Mouse (Mus musculus): ENCODE measurements around the gene Cysltr2. TPM values are rescaled to one million over a fixed set of nuclear protein-coding genes. Genes with fewer than 3 reads are reported as not detected.

Cysltr2 gene
- polyA plus RNA-seq (2016; fragmentation: Nextera tagmentation; extraction: Ambion mirVana), result not detected in 2 replicates

GRCm38 (mm10) chr14:73048937-73049336 lies at the start of gene Cysltr2:
Gene Cysltr2, minus strand, starts transcription at chr14:73049114.
- Histone ChIP-seq H3K27me3 (replicated peaks) (0 out of 2 replicates have a peak, but pooled peaks cover 4% of the 10 kb centered on the region), H3K4me2 (no peak within 1 kb of the TSS), H3K9ac (no peak within 1 kb of the TSS), H3K36me3 (no peaks in the 10 kb centered on the region), H3K27ac (ENCODE audit: poor library complexity, severe bottlenecking) (no peak within 1 kb of the TSS), H3K4me3 (no peak within 1 kb of the TSS), H3K4me1 (replicated peaks) (no peaks in the 10 kb centered on the region), H3K9me3 (replicated peaks) (no peaks in the 10 kb centered on the region)
- no peak for ATAC-seq (ENCODE audit: insufficient number of reproducible peaks, low FRiP score)
- 68% methylated on average over 6 of the region's 6 CpGs for WGBS

GRCm38 (mm10) chr14:73094802-73095550 lies 46.1 kb upstream of the Cysltr2 start:
- no peaks in the 10 kb centered on the region for H3K36me3 ChIP-seq
- no peak overlapping the region for H3K4me3 ChIP-seq
- no peak overlapping the region for H3K27ac ChIP-seq (ENCODE audit: poor library complexity, severe bottlenecking)
- H3K9ac ChIP-seq, result no peak overlapping the region
- 71% methylated on average over 13 of the region's 13 CpGs for WGBS
- no peaks in the 10 kb centered on the region for H3K4me1 ChIP-seq (replicated peaks)
- H3K4me2 ChIP-seq, result no peak overlapping the region
- H3K27me3 ChIP-seq (replicated peaks), result peaks cover 12% of the 10 kb centered on the region
- no peaks in the 10 kb centered on the region for H3K9me3 ChIP-seq (replicated peaks)
- no peak for ATAC-seq (ENCODE audit: insufficient number of reproducible peaks, low FRiP score)

- no peaks in the 10 kb centered on the region for H3K36me3 ChIP-seq
These were observed 44.0 kb upstream of the Cysltr2 start for GRCm38 (mm10) chr14:73092871-73093270.

GRCm38 (mm10) chr14:73088224-73088623 lies 39.3 kb upstream of the Cysltr2 start:
- Histone ChIP-seq H3K4me2 (no peak overlapping the region), H3K9ac (no peak overlapping the region), H3K27ac (ENCODE audit: poor library complexity, severe bottlenecking) (no peak overlapping the region), H3K36me3 (no peaks in the 10 kb centered on the region), H3K4me1 (replicated peaks) (no peaks in the 10 kb centered on the region), H3K4me3 (no peak overlapping the region), H3K9me3 (replicated peaks) (no peaks in the 10 kb centered on the region; the same call in 1 of the 2 replicates), H3K27me3 (replicated peaks) (no peaks in the 10 kb centered on the region; the same call in 1 of the 2 replicates)
- ATAC-seq (ENCODE audit: insufficient number of reproducible peaks, low FRiP score), result no peak
- 82% methylated on average over 1 of the region's 1 CpGs for WGBS

More at GRCm38 (mm10) chr14:73092871-73093270, 44.0 kb upstream of the Cysltr2 start:
- WGBS, result 71% methylated on average over 3 of the region's 3 CpGs
- Histone ChIP-seq H3K9ac (no peak overlapping the region), H3K4me3 (no peak overlapping the region), H3K9me3 (replicated peaks) (no peaks in the 10 kb centered on the region; the same call in 1 of the 2 replicates), H3K27me3 (replicated peaks) (peaks cover 5% of the 10 kb centered on the region), H3K4me2 (no peak overlapping the region), H3K4me1 (replicated peaks) (no peaks in the 10 kb centered on the region), H3K27ac (ENCODE audit: poor library complexity, severe bottlenecking) (no peak overlapping the region)
- ATAC-seq (ENCODE audit: insufficient number of reproducible peaks, low FRiP score), result no peak

DNA sequence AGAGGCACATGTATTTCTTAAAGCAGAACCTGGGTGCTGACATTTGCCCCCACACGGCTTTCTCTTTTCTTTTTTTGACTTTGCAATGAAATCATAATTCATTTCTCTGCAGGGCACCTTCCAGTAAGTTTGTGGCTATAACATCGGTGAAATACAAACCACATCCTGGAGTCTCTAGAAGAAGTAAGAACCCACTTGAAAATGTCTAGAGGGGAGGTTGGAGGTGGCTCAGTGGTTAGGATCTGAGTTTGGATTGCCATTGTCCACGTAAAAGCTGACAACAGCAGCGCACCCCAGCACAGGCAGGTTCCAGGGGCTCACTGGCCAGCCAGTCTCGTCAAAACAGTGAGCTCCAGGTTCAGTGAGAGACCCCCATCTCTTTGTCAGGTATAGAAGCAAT lies 38.8 kb upstream of the Cysltr2 start:
- Histone ChIP-seq H3K4me1 (replicated peaks) (no peaks in the 10 kb centered on the region), H3K4me2 (no peak overlapping the region), H3K36me3 (no peaks in the 10 kb centered on the region), H3K4me3 (no peak overlapping the region), H3K27me3 (replicated peaks) (no peaks in the 10 kb centered on the region; the same call in 1 of the 2 replicates), H3K27ac (ENCODE audit: poor library complexity, severe bottlenecking) (no peak overlapping the region), H3K9ac (no peak overlapping the region), H3K9me3 (replicated peaks) (no peaks in the 10 kb centered on the region; the same call in 1 of the 2 replicates)
- WGBS, result 78% methylated on average over 5 of the region's 5 CpGs
- ATAC-seq (ENCODE audit: insufficient number of reproducible peaks, low FRiP score), result no peak

GRCm38 (mm10) chr14:73087247-73087646 lies 38.3 kb upstream of the Cysltr2 start:
- Histone ChIP-seq H3K9ac (no peak overlapping the region), H3K27ac (ENCODE audit: poor library complexity, severe bottlenecking) (no peak overlapping the region), H3K36me3 (no peaks in the 10 kb centered on the region), H3K27me3 (replicated peaks) (no peaks in the 10 kb centered on the region; the same call in 1 of the 2 replicates), H3K4me2 (no peak overlapping the region), H3K4me3 (no peak overlapping the region), H3K4me1 (replicated peaks) (no peaks in the 10 kb centered on the region), H3K9me3 (replicated peaks) (no peaks in the 10 kb centered on the region; the same call in 1 of the 2 replicates)
- 70% methylated on average over 5 of the region's 5 CpGs for WGBS
- no peak for ATAC-seq (ENCODE audit: insufficient number of reproducible peaks, low FRiP score)

- Histone ChIP-seq H3K27me3 (replicated peaks) (no peaks in the 10 kb centered on the region; the same call in 1 of the 2 replicates), H3K4me1 (replicated peaks) (no peaks in the 10 kb centered on the region), H3K9ac (no peak overlapping the region), H3K9me3 (replicated peaks) (no peaks in the 10 kb centered on the region; the same call in 1 of the 2 replicates), H3K4me2 (no peak overlapping the region), H3K4me3 (no peak overlapping the region), H3K27ac (ENCODE audit: poor library complexity, severe bottlenecking) (no peak overlapping the region), H3K36me3 (no peaks in the 10 kb centered on the region)
- 48% methylated on average over 3 of the region's 3 CpGs for WGBS
- no peak for ATAC-seq (ENCODE audit: insufficient number of reproducible peaks, low FRiP score)
These were observed 37.5 kb upstream of the Cysltr2 start for GRCm38 (mm10) chr14:73086425-73086824.

GRCm38 (mm10) chr14:73083563-73083962 lies 34.6 kb upstream of the Cysltr2 start:
- H3K27ac ChIP-seq (ENCODE audit: poor library complexity, severe bottlenecking), result no peak overlapping the region
- no peak overlapping the region for H3K4me2 ChIP-seq
- 78% methylated on average over 2 of the region's 2 CpGs for WGBS
- ATAC-seq (ENCODE audit: insufficient number of reproducible peaks, low FRiP score), result no peak
- H3K4me3 ChIP-seq, result no peak overlapping the region
- no peaks in the 10 kb centered on the region; the same call in 1 of the 2 replicates for H3K27me3 ChIP-seq (replicated peaks)
- no peaks in the 10 kb centered on the region for H3K36me3 ChIP-seq
- no peaks in the 10 kb centered on the region for H3K9me3 ChIP-seq (replicated peaks)
- no peak overlapping the region for H3K9ac ChIP-seq
- H3K4me1 ChIP-seq (replicated peaks), result no peaks in the 10 kb centered on the region

DNA sequence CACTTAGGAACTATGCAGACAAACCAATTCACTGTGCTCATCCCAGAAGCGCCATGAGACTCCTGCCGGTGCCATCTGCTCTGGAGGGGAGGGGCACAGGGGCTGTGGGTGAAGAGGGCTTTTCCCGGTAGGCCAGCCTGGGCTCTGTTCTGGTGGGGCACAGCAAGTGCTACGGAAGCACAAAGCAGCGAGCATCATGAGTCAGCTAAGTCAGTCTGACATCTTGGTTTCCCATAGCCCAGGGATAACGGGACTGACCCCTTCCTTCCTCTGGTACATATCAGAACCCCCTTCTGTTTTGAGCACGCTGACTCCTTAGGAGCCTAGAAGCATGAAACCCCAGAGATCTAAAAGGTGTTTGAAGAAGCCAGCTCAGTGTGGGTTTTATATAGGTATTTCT lies 15.5 kb upstream of the Cysltr2 start:
- WGBS, result 76% methylated on average over 7 of the region's 7 CpGs
- no peak for ATAC-seq (ENCODE audit: insufficient number of reproducible peaks, low FRiP score)
- Histone ChIP-seq H3K27me3 (replicated peaks) (no peaks in the 10 kb centered on the region), H3K36me3 (no peaks in the 10 kb centered on the region), H3K27ac (ENCODE audit: poor library complexity, severe bottlenecking) (no peak overlapping the region), H3K9me3 (replicated peaks) (no peaks in the 10 kb centered on the region), H3K4me2 (no peak overlapping the region), H3K4me1 (replicated peaks) (no peaks in the 10 kb centered on the region), H3K4me3 (no peak overlapping the region), H3K9ac (no peak overlapping the region)

- no peaks in the 10 kb centered on the region for H3K36me3 ChIP-seq
- WGBS, result 67% methylated on average over 2 of the region's 2 CpGs
These were observed 9.8 kb upstream of the Cysltr2 start for GRCm38 (mm10) chr14:73058755-73059154.

DNA sequence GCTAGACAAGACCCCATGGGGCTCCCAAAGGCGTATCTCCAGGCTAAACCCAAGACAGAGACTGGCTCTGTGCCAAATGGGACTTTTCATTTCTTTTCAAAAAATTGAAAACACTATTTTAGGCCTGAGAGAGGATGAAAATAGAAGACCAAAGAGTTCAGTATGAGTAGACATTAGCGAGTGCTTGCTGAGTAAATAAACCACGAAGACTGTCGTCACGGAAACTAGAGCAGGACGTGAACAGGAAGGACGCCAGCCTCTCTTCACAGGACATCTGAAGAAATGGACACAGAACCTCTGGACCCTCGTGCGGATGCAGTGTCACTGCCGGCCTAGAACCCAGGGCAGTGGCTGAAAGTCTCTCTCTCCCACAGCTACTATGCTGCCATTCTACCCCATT lies 8.8 kb upstream of the Cysltr2 start:
- Histone ChIP-seq H3K4me1 (replicated peaks) (no peaks in the 10 kb centered on the region), H3K9me3 (replicated peaks) (no peaks in the 10 kb centered on the region), H3K27me3 (replicated peaks) (0 out of 2 replicates have a peak, but pooled peaks cover 3% of the 10 kb centered on the region), H3K9ac (no peak overlapping the region), H3K4me2 (no peak overlapping the region), H3K36me3 (no peaks in the 10 kb centered on the region), H3K27ac (ENCODE audit: poor library complexity, severe bottlenecking) (no peak overlapping the region), H3K4me3 (no peak overlapping the region)
- no peak for ATAC-seq (ENCODE audit: insufficient number of reproducible peaks, low FRiP score)
- 77% methylated on average over 10 of the region's 10 CpGs for WGBS

More at GRCm38 (mm10) chr14:73058755-73059154, 9.8 kb upstream of the Cysltr2 start:
- Histone ChIP-seq H3K4me3 (no peak overlapping the region), H3K9ac (no peak overlapping the region), H3K27ac (ENCODE audit: poor library complexity, severe bottlenecking) (no peak overlapping the region), H3K27me3 (replicated peaks) (0 out of 2 replicates have a peak, but pooled peaks cover 3% of the 10 kb centered on the region), H3K9me3 (replicated peaks) (no peaks in the 10 kb centered on the region), H3K4me2 (no peak overlapping the region), H3K4me1 (replicated peaks) (no peaks in the 10 kb centered on the region)
- no peak for ATAC-seq (ENCODE audit: insufficient number of reproducible peaks, low FRiP score)

All from heart, embryonic 12.5 days (tissue).